Mouse (Mus musculus): ENCODE data around the gene Psmc3ip. TPM values are rescaled to one million over a fixed set of nuclear protein-coding genes. Genes with fewer than 3 reads are reported as not detected.

Psmc3ip gene
- 23.1 and 27.5 TPM in 2 replicates for polyA plus RNA-seq (2014; fragmentation: Nextera tagmentation; extraction: Ambion mirVana)

GRCm38 (mm10) chr11:101095314-101096024, at the start of gene Psmc3ip:
Gene Psmc3ip, minus strand, starts transcription at chr11:101095436.
- H3K4me1 ChIP-seq (ENCODE audit: control insufficient read depth, insufficient read depth, low read length), result peaks cover 8% of the 10 kb centered on the region; the same call in 1 of the 2 replicates
- WGBS (ENCODE audit: insufficient replicate concordance), result under 1% methylated on average over 43 of the region's 43 CpGs
- peaks cover 43% of the 10 kb centered on the region for H3K36me3 ChIP-seq (ENCODE audit: control insufficient read depth, insufficient read depth, low read length)
- H3K27ac ChIP-seq (ENCODE audit: low read depth, low read length), result peak within 1 kb of the TSS; percentile 96
- peak within 1 kb of the TSS; percentile 76 for H3K4me3 ChIP-seq (ENCODE audit: low read depth, low read length)
- peak; percentile 85 for ATAC-seq (replicated peaks; ENCODE audit: insufficient number of reproducible peaks, low FRiP score, low TSS enrichment)
- no peaks in the 10 kb centered on the region for H3K27me3 ChIP-seq (ENCODE audit: control insufficient read depth, insufficient read depth, low read length)
- H3K9me3 ChIP-seq (replicated peaks; ENCODE audit: control insufficient read depth, low read length), result no peaks in the 10 kb centered on the region
- H3K9ac ChIP-seq (ENCODE audit: low read depth, low read length), result peak within 1 kb of the TSS; percentile 83
- peak within 1 kb of the TSS; percentile 73 for H3K4me2 ChIP-seq

DNA sequence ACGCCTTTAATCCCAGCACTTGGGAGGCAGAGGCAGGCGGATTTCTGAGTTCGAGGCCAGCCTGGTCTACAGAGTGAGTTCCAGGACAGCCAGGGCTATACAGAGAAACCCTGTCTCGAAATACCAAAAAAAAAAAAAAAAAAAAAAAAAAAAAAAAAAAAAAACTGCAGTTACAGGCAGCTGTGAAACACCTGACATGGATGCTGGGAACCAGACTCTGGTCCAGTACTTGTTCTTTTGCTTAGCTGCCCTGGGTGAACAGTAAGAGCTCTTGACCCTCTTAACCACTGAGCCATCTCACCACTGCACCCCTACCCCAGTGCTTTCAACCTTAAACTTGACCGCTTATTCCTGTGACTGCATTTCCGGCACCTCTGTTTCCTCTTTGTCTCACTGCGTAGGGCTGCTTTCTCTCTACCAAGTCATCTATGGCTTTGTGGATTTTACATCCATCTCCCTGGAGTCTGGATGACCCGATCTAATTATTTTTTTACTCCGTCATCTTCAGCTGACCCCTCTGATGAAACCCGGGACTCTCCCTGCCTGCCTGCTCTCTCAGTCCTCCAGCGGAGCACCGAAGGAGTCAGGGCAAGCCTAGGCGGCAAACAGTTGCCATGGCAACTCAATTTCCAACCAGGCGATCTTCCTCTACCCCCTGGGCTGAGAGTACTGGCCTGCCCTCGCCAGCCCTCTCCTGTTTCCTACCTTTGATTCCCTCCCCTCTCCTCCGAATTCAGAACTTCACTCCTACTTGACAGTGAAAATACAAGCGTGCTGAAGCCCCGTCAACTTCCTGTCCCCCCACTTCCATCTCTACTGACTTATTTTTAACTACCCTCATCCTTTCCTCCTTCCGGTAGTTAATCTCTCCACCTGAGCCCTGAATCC, 48.3 kb upstream of the Psmc3ip start:
- H3K9ac ChIP-seq (ENCODE audit: low read depth, low read length), result peak overlapping the region; percentile 62
- peak overlapping the region; percentile 31 for H3K4me3 ChIP-seq (ENCODE audit: low read depth, low read length)
- peaks cover 15% of the 10 kb centered on the region for H3K4me1 ChIP-seq (ENCODE audit: control insufficient read depth, insufficient read depth, low read length)
- no peaks in the 10 kb centered on the region for H3K9me3 ChIP-seq (replicated peaks; ENCODE audit: control insufficient read depth, low read length)
- 22% methylated on average over 18 of the region's 19 CpGs for WGBS (ENCODE audit: insufficient replicate concordance)
- ATAC-seq (replicated peaks; ENCODE audit: insufficient number of reproducible peaks, low FRiP score, low TSS enrichment), result 0 out of 2 replicates have a peak, but pooled peaks have one; percentile 31
- no peak overlapping the region for H3K27ac ChIP-seq (ENCODE audit: low read depth, low read length)
- H3K4me2 ChIP-seq, result peak overlapping the region; percentile 66
- no peaks in the 10 kb centered on the region for H3K36me3 ChIP-seq (ENCODE audit: control insufficient read depth, insufficient read depth, low read length)
- H3K27me3 ChIP-seq (ENCODE audit: control insufficient read depth, insufficient read depth, low read length), result peaks cover 7% of the 10 kb centered on the region; the same call in 1 of the 2 replicates

DNA sequence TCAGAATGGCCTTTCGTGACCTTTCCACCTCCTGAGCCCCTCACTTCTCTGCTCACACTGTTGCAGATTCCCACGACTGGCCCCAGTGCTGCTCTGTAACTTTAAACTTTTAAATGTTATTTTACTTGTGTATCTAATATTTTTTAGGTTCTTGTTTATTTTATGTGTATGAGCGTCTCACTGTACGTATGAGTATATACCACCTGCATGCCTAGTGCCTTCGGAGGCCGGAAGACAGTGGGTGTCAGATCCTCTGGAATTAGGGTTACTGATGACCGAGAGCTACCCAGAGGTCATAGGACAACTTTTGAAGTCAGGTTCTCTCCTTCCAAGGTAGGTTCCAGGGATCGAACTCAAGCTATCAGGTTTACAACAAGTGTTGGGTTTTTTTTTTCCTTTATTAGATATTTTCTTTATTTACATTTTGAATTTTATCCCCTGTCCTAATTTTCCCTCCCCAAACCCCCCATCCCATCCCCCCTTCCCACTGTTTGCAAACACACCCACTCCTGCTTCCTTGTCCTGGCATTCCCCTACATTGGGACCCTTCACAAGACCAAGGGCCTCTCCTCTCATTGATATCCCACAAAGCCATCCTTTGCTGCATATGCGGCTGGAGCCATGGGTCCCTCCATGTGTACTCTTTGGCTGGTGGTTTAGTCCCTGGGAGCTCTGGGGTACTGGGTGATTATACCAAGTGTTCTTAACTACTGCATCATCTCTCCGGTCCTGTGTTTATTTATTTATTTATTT, 47.2 kb upstream of the Psmc3ip start:
- peaks cover 17% of the 10 kb centered on the region for H3K4me1 ChIP-seq (ENCODE audit: control insufficient read depth, insufficient read depth, low read length)
- 80% methylated on average over 10 of the region's 10 CpGs for WGBS (ENCODE audit: insufficient replicate concordance)
- H3K9ac ChIP-seq (ENCODE audit: low read depth, low read length), result no peak overlapping the region

GRCm38 (mm10) chr11:101141088-101141487, 45.9 kb upstream of the Psmc3ip start:
- no peak for ATAC-seq (replicated peaks; ENCODE audit: insufficient number of reproducible peaks, low FRiP score, low TSS enrichment)
- no peak overlapping the region; the same call in 1 of the 2 replicates for H3K9ac ChIP-seq (ENCODE audit: low read depth, low read length)
- no peaks in the 10 kb centered on the region for H3K9me3 ChIP-seq (replicated peaks; ENCODE audit: control insufficient read depth, low read length)
- H3K36me3 ChIP-seq (ENCODE audit: control insufficient read depth, insufficient read depth, low read length), result no peaks in the 10 kb centered on the region
- 71% methylated on average over 8 of the region's 8 CpGs for WGBS (ENCODE audit: insufficient replicate concordance)
- peaks cover 7% of the 10 kb centered on the region; the same call in 1 of the 2 replicates for H3K27me3 ChIP-seq (ENCODE audit: control insufficient read depth, insufficient read depth, low read length)
- no peak overlapping the region for H3K27ac ChIP-seq (ENCODE audit: low read depth, low read length)
- H3K4me2 ChIP-seq, result no peak overlapping the region
- H3K4me1 ChIP-seq (ENCODE audit: control insufficient read depth, insufficient read depth, low read length), result peaks cover 17% of the 10 kb centered on the region
- H3K4me3 ChIP-seq (ENCODE audit: low read depth, low read length), result no peak overlapping the region

More for the DNA sequence above, 47.2 kb upstream of the Psmc3ip start:
- Histone ChIP-seq H3K27ac (ENCODE audit: low read depth, low read length) (no peak overlapping the region), H3K27me3 (ENCODE audit: control insufficient read depth, insufficient read depth, low read length) (peaks cover 7% of the 10 kb centered on the region; the same call in 1 of the 2 replicates), H3K4me3 (ENCODE audit: low read depth, low read length) (no peak overlapping the region), H3K9me3 (replicated peaks; ENCODE audit: control insufficient read depth, low read length) (no peaks in the 10 kb centered on the region), H3K4me2 (no peak overlapping the region), H3K36me3 (ENCODE audit: control insufficient read depth, insufficient read depth, low read length) (no peaks in the 10 kb centered on the region)
- no peak for ATAC-seq (replicated peaks; ENCODE audit: insufficient number of reproducible peaks, low FRiP score, low TSS enrichment)

DNA sequence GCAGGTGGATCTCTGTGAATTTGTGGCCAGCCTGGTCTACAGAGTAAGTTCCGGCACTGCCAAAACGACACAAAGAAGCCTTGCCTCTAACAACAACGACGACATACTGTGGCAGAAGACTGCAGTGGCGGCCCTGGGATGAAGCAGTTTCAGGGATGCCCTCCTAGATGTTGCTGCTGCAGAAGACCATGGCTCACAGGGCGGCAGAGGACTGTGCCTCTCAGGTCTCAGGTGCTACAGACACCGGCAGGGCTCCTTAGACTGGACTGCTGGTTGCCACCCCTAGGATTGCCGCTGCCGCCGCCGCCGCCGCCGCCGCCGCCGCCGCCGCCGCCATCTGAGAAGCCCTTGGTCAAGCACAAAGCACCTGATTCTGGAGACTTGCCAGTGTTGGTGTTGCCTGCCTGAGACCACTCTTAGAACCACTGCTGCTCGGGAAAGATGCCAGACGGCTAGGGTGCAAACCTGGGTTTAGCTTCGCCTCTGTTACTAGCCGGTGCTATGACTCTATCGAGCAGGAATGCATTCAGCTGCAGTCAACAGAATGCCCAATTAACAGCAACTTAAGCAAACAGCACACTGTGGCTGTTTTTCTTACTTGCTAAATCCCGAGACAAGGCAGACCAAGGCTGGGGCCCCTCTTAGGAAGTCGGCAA, 45.1 kb upstream of the Psmc3ip start:
- peaks cover 17% of the 10 kb centered on the region for H3K4me1 ChIP-seq (ENCODE audit: control insufficient read depth, insufficient read depth, low read length)
- peak overlapping the region; percentile 69 for H3K4me2 ChIP-seq
- peaks cover 7% of the 10 kb centered on the region; the same call in 1 of the 2 replicates for H3K27me3 ChIP-seq (ENCODE audit: control insufficient read depth, insufficient read depth, low read length)
- peak overlapping the region; percentile 36 for H3K4me3 ChIP-seq (ENCODE audit: low read depth, low read length)
- peak overlapping the region; percentile 65 for H3K9ac ChIP-seq (ENCODE audit: low read depth, low read length)
- 0 out of 2 replicates have a peak, but pooled peaks have one; percentile 22 for ATAC-seq (replicated peaks; ENCODE audit: insufficient number of reproducible peaks, low FRiP score, low TSS enrichment)
- no peak overlapping the region for H3K27ac ChIP-seq (ENCODE audit: low read depth, low read length)
- no peaks in the 10 kb centered on the region for H3K36me3 ChIP-seq (ENCODE audit: control insufficient read depth, insufficient read depth, low read length)
- no peaks in the 10 kb centered on the region for H3K9me3 ChIP-seq (replicated peaks; ENCODE audit: control insufficient read depth, low read length)
- WGBS (ENCODE audit: insufficient replicate concordance), result 28% methylated on average over 27 of the region's 27 CpGs

DNA sequence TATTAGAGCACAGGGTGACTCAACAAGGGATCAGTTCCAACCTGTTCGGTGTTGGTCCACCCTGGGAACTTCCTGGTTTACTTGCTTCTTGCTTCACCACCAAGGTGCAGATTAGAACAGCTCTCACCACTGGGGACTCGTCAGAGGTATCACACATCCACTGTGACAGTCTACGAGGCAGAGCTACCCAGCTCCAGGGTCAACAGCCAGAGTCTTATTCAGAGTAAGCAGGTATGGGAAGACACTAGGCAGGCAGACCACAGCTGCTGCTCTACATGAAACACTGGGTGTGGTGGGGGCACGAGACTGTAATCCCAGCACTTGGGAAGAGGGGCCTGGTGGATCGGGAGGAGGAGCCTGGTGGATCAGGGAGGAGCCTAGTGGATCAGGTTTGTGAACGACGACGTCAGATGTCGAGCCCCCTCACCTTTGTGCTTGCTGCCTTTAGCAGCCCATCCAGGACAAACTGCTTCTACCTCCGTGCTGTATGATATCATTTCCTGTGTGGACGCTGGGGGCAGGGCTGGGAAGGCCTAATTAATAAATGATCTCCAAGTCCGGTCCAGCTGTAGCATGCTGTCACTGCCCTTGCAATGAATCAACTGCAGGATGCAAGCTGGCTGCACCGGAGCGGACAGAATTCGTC, 43.4 kb upstream of the Psmc3ip start:
- no peak for ATAC-seq (replicated peaks; ENCODE audit: insufficient number of reproducible peaks, low FRiP score, low TSS enrichment)
- WGBS (ENCODE audit: insufficient replicate concordance), result 22% methylated on average over 15 of the region's 15 CpGs
- no peaks in the 10 kb centered on the region for H3K9me3 ChIP-seq (replicated peaks; ENCODE audit: control insufficient read depth, low read length)
- H3K4me3 ChIP-seq (ENCODE audit: low read depth, low read length), result no peak overlapping the region
- H3K27ac ChIP-seq (ENCODE audit: low read depth, low read length), result no peak overlapping the region
- peak overlapping the region; percentile 30 for H3K4me2 ChIP-seq
- H3K36me3 ChIP-seq (ENCODE audit: control insufficient read depth, insufficient read depth, low read length), result no peaks in the 10 kb centered on the region
- no peak overlapping the region for H3K9ac ChIP-seq (ENCODE audit: low read depth, low read length)
- peaks cover 14% of the 10 kb centered on the region for H3K4me1 ChIP-seq (ENCODE audit: control insufficient read depth, insufficient read depth, low read length)
- H3K27me3 ChIP-seq (ENCODE audit: control insufficient read depth, insufficient read depth, low read length), result peaks cover 7% of the 10 kb centered on the region; the same call in 1 of the 2 replicates

GRCm38 (mm10) chr11:101137000-101137399, 41.8 kb upstream of the Psmc3ip start:
- no peak overlapping the region for H3K27ac ChIP-seq (ENCODE audit: low read depth, low read length)
- 0 out of 2 replicates have a peak, but pooled peaks cover 12% of the 10 kb centered on the region for H3K4me1 ChIP-seq (ENCODE audit: control insufficient read depth, insufficient read depth, low read length)
- H3K9ac ChIP-seq (ENCODE audit: low read depth, low read length), result no peak overlapping the region
- no peaks in the 10 kb centered on the region for H3K9me3 ChIP-seq (replicated peaks; ENCODE audit: control insufficient read depth, low read length)
- no peak overlapping the region for H3K4me2 ChIP-seq
- no peaks in the 10 kb centered on the region for H3K36me3 ChIP-seq (ENCODE audit: control insufficient read depth, insufficient read depth, low read length)
- peaks cover 7% of the 10 kb centered on the region; the same call in 1 of the 2 replicates for H3K27me3 ChIP-seq (ENCODE audit: control insufficient read depth, insufficient read depth, low read length)
- H3K4me3 ChIP-seq (ENCODE audit: low read depth, low read length), result no peak overlapping the region
- no peak for ATAC-seq (replicated peaks; ENCODE audit: insufficient number of reproducible peaks, low FRiP score, low TSS enrichment)
- WGBS (ENCODE audit: insufficient replicate concordance), result 75% methylated on average over 7 of the region's 7 CpGs

All from heart, embryonic 11.5 days (tissue).